Mouse (Mus musculus) CH12.LX (cell line): ENCODE measurements around the gene Rhbdf2.

Source experiments
- EP300 ChIP-seq: IDR thresholded peaks from 2 replicates; pipeline ENCODE4 v1.6.1; 2011; ENCODE audit warnings: low read length, improper control_type of control experiment
- GABPA ChIP-seq: IDR thresholded peaks from 2 replicates; pipeline ENCODE4 v1.6.1; 2012; ENCODE audit warnings: low read depth, low read length, improper control_type of control experiment, inconsistent platforms; ENCODE audit not compliant: insufficient replicate concordance
- SMC3 ChIP-seq: IDR thresholded peaks from 2 replicates; pipeline ENCODE4 v1.6.1; 2011; ENCODE audit warnings: low read depth, low read length, improper control_type of control experiment

DNA sequence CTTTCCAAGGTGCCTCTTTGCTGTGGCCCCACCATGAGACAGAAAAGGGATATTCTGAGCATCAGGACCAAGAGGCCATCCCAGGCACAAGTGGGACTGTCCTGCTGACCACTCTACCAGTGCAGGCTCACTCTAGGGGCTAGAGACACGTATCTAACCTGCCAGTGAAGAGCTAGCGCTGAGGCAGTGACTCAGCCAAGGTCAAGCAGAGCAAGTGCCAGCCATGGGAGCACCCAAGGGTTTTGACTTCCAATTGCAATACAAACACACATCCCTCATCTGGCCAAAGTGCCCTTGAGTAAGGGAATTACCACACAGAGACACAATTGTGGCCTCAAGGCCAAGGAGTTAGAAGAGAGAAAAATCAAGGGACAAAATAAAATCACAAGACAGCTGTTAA lies 51.4 kb downstream of the Rhbdf2 start:
- no peak for TF ChIP-seq SMC3
- TF ChIP-seq EP300 = no peak
- TF ChIP-seq GABPA = no peak
